Mouse (Mus musculus) liver, postnatal 0 days (tissue): ENCODE data around the gene Stard3.

Experiments used
- CTCF ChIP-seq: sonication (generic); IDR thresholded peaks from 2 replicates; pipeline ENCODE4 v1.5.1; 2016; ENCODE audit warnings: antibody characterized with exemption, low read depth
- EP300 ChIP-seq: IDR thresholded peaks from 2 replicates; pipeline ENCODE4 v1.6.1; 2016; ENCODE audit warnings: antibody characterized with exemption, low read depth, mild to moderate bottlenecking

- TF ChIP-seq CTCF (no peak), EP300 (no peak)
Observed at GRCm38 (mm10) chr11:98339071-98339501, 19.1 kb upstream of the Stard3 start.
